Mouse (Mus musculus) spleen, adult 2 months (tissue): Measurements from ENCODE around the gene Rps6ka1.
"Not testable (repeated sequence)": the region's sequence is repeated elsewhere in the genome, so short reads cannot be mapped to it uniquely, and the experiment has no call there.

Experiments used
- CTCF ChIP-seq: fragments of 200-500 bp; IDR thresholded peaks from 2 replicates; pipeline ENCODE4 v1.5.1; 2011; ENCODE audit warnings: mild to moderate bottlenecking, inconsistent platforms; ENCODE audit not compliant: insufficient read depth, insufficient read length, insufficient replicate concordance; ENCODE audit errors: extremely low read depth
- POLR2A ChIP-seq: fragments of 200-500 bp; IDR thresholded peaks from 2 replicates; pipeline ENCODE4 v1.6.1; 2011; ENCODE audit warnings: low read depth, low read length, inconsistent platforms

DNA sequence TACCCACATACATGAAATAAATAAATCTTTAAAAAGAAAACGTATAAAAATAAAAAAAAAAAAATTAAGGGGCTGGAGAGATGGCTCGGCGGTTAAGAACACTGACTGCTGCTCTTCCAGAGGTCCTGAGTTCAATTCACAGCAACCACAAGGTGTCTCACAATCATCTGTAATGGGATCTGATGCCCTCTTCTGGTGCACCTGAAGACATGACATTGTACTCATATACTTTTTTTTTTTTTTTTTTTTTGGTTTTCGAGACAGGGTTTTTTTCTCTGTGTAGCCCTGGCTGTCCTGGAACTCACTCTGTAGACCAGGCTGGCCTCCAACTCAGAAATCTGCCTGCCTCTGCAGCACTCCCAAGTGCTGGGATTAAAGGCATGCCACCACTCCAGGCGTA, 18.7 kb upstream of the Rps6ka1 start:
- not testable (repeated sequence) for TF ChIP-seq CTCF, POLR2A
